Mouse (Mus musculus) lung, embryonic 15.5 days (tissue): ENCODE results near the gene Phldb2. TPM values are rescaled to one million over a fixed set of nuclear protein-coding genes. Genes with fewer than 3 reads are reported as not detected.

Experiments
- ATAC-seq: fragments of 200-750 bp; cut with Nextera tagmentation; 2 replicates; pipeline ENCODE4 v1.8.0; 2017; ENCODE audit warnings: moderate number of reproducible peaks, borderline replicate concordance; ENCODE audit not compliant: low FRiP score, low TSS enrichment; ENCODE audit errors: extremely low read depth
- H3K27ac ChIP-seq: fragments of 300-500 bp; sonication (generic); 2 replicates; pipeline ENCODE4 v1.5.1; 2015; ENCODE audit warnings: moderate library complexity, mild to moderate bottlenecking, inconsistent platforms
- H3K27me3 ChIP-seq: fragments of 300-500 bp; sonication (generic); 2 replicates; pipeline ENCODE4 v1.6.1; 2015; ENCODE audit warnings: inconsistent platforms
- H3K36me3 ChIP-seq: fragments of 300-500 bp; sonication (generic); 2 replicates; pipeline ENCODE4 v1.6.1; 2015; ENCODE audit warnings: inconsistent platforms
- H3K4me1 ChIP-seq: fragments of 300-500 bp; sonication (generic); 2 replicates; pipeline ENCODE4 v1.6.1; 2015; ENCODE audit warnings: inconsistent platforms
- H3K4me2 ChIP-seq: fragments of 300-500 bp; sonication (generic); 2 replicates; pipeline ENCODE4 v1.6.1; 2015; ENCODE audit warnings: inconsistent platforms, mild to moderate bottlenecking, moderate library complexity
- H3K4me3 ChIP-seq: fragments of 300-500 bp; sonication (generic); 2 replicates; pipeline ENCODE4 v1.5.1; 2015; ENCODE audit warnings: mild to moderate bottlenecking, inconsistent platforms
- H3K9ac ChIP-seq: fragments of 300-500 bp; sonication (generic); 2 replicates; pipeline ENCODE4 v1.6.1; 2015; ENCODE audit warnings: inconsistent platforms
- H3K9me3 ChIP-seq: fragments of 300-500 bp; sonication (generic); 2 replicates; pipeline ENCODE4 v1.6.1; 2016; ENCODE audit warnings: inconsistent platforms
- WGBS: fragments of 180-500 bp; shearing (Covaris S2); methylation state at CpG from one replicate; pipeline ENCODE4 v1.1.7; 2015; 5-methylcytosine and 5-hydroxymethylcytosine counted together
- polyA plus RNA-seq: library from polyadenylated mRNA; unstranded; fragments of >200 nt; fragmentation: Nextera tagmentation; extraction: Ambion mirVana; gene quantifications from 2 replicates; pipeline ENCODE4 v1.2.1, GENCODE M21; 2015

Gene Phldb2
- polyA plus RNA-seq, 1 experiment from 2014 or later, result 58.9 TPM

DNA sequence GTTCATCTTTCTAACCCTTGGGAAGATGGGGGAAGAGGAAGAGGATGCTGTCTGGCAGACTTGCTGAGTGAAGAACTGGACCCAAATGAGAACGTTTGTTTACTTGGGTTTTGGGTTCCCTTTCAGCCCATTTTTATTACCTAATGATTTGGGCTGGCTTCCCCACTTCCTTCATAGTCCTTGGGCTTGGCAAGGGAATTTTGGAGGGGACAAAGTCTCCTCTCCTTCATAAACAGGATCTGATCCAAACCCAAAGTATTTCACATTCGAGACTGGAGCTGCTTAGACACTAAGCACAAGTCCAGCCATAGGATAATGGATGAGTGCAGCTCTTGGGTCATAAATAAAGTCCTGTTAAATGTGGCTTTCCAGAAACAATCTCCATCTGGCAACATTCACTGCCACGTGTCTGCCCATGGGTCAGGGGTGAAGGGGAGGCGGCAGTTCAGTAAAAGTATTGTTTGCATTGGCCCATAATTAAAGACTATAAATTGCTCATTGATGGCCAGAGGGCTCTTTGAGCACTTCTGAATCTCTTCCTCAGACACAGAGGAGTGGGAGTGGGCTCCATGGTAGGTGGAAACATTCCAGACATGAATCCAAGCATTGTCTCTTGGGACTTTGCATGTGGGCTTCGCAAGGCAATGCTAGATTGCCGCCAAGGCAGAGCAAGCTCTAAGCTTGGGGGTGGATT, 29.5 kb downstream of the Phldb2 start:
- Histone ChIP-seq H3K27me3 (no peaks in the 10 kb centered on the region), H3K4me3 (no peak overlapping the region), H3K4me1 (peaks cover 63% of the 10 kb centered on the region), H3K9me3 (no peaks in the 10 kb centered on the region), H3K4me2 (no peak overlapping the region), H3K36me3 (no peaks in the 10 kb centered on the region), H3K27ac (no peak overlapping the region), H3K9ac (no peak overlapping the region)
- 43% methylated on average over 6 of the region's 6 CpGs for WGBS
- no peak for ATAC-seq

GRCm38 (mm10) chr16:45922546-45923229, 30.7 kb downstream of the Phldb2 start:
- H3K27ac ChIP-seq, result 0 out of 2 replicates have a peak overlapping the region, but pooled peaks have one; percentile 31
- H3K27me3 ChIP-seq, result no peaks in the 10 kb centered on the region
- no peak; the same call in 1 of the 2 replicates for ATAC-seq
- H3K36me3 ChIP-seq, result no peaks in the 10 kb centered on the region
- no peaks in the 10 kb centered on the region for H3K9me3 ChIP-seq
- WGBS, result 60% methylated on average over 8 of the region's 8 CpGs
- H3K4me1 ChIP-seq, result peaks cover 54% of the 10 kb centered on the region
- H3K9ac ChIP-seq, result no peak overlapping the region
- H3K4me3 ChIP-seq, result no peak overlapping the region
- no peak overlapping the region for H3K4me2 ChIP-seq

GRCm38 (mm10) chr16:45919572-45919971, 33.8 kb downstream of the Phldb2 start:
- no peak for ATAC-seq

GRCm38 (mm10) chr16:45903595-45903994, 49.8 kb downstream of the Phldb2 start:
- WGBS, result 85% methylated on average over 8 of the region's 8 CpGs

More at GRCm38 (mm10) chr16:45919572-45919971, 33.8 kb downstream of the Phldb2 start:
- Histone ChIP-seq H3K9ac (no peak overlapping the region), H3K36me3 (no peaks in the 10 kb centered on the region), H3K4me2 (no peak overlapping the region), H3K4me1 (peaks cover 31% of the 10 kb centered on the region), H3K9me3 (no peaks in the 10 kb centered on the region), H3K4me3 (no peak overlapping the region), H3K27me3 (no peaks in the 10 kb centered on the region), H3K27ac (no peak overlapping the region)
- 52% methylated on average over 8 of the region's 8 CpGs for WGBS

GRCm38 (mm10) chr16:45898459-45898858, 54.9 kb downstream of the Phldb2 start:
- Histone ChIP-seq H3K9ac (no peak overlapping the region), H3K27me3 (no peaks in the 10 kb centered on the region), H3K36me3 (no peaks in the 10 kb centered on the region), H3K27ac (no peak overlapping the region), H3K4me2 (no peak overlapping the region), H3K4me3 (no peak overlapping the region), H3K4me1 (peaks cover 7% of the 10 kb centered on the region), H3K9me3 (no peaks in the 10 kb centered on the region)
- WGBS, result 65% methylated on average over 3 of the region's 3 CpGs
- ATAC-seq, result no peak

More at GRCm38 (mm10) chr16:45903595-45903994, 49.8 kb downstream of the Phldb2 start:
- H3K4me2 ChIP-seq, result no peak overlapping the region
- no peaks in the 10 kb centered on the region for H3K9me3 ChIP-seq
- H3K27ac ChIP-seq, result no peak overlapping the region
- ATAC-seq, result no peak
- no peaks in the 10 kb centered on the region for H3K4me1 ChIP-seq
- no peaks in the 10 kb centered on the region for H3K27me3 ChIP-seq
- H3K9ac ChIP-seq, result no peak overlapping the region
- no peak overlapping the region for H3K4me3 ChIP-seq
- no peaks in the 10 kb centered on the region for H3K36me3 ChIP-seq

GRCm38 (mm10) chr16:45896587-45896986, 56.8 kb downstream of the Phldb2 start:
- H3K27ac ChIP-seq, result no peak overlapping the region
- no peaks in the 10 kb centered on the region for H3K27me3 ChIP-seq
- ATAC-seq, result no peak
- no peak overlapping the region for H3K4me3 ChIP-seq
- H3K9ac ChIP-seq, result no peak overlapping the region
- 56% methylated on average over 2 of the region's 2 CpGs for WGBS
- H3K36me3 ChIP-seq, result no peaks in the 10 kb centered on the region
- no peak overlapping the region for H3K4me2 ChIP-seq
- H3K9me3 ChIP-seq, result no peaks in the 10 kb centered on the region
- peaks cover 13% of the 10 kb centered on the region for H3K4me1 ChIP-seq

GRCm38 (mm10) chr16:45894998-45895397, 58.4 kb downstream of the Phldb2 start:
- H3K4me3 ChIP-seq, result no peak overlapping the region
- ATAC-seq, result no peak
- H3K4me2 ChIP-seq, result no peak overlapping the region
- peaks cover 16% of the 10 kb centered on the region for H3K4me1 ChIP-seq
- H3K27me3 ChIP-seq, result no peaks in the 10 kb centered on the region
- H3K9ac ChIP-seq, result no peak overlapping the region
- no peaks in the 10 kb centered on the region for H3K9me3 ChIP-seq
- H3K27ac ChIP-seq, result no peak overlapping the region
- 76% methylated on average over 5 of the region's 5 CpGs for WGBS
- H3K36me3 ChIP-seq, result no peaks in the 10 kb centered on the region

- Histone ChIP-seq H3K4me3 (no peak overlapping the region), H3K27me3 (no peaks in the 10 kb centered on the region), H3K4me1 (peaks cover 16% of the 10 kb centered on the region), H3K4me2 (no peak overlapping the region), H3K9ac (no peak overlapping the region), H3K27ac (no peak overlapping the region), H3K36me3 (no peaks in the 10 kb centered on the region), H3K9me3 (no peaks in the 10 kb centered on the region)
- ATAC-seq, result no peak
- 80% methylated on average over 2 of the region's 2 CpGs for WGBS
Measured at GRCm38 (mm10) chr16:45893796-45894195, 59.6 kb downstream of the Phldb2 start.

DNA sequence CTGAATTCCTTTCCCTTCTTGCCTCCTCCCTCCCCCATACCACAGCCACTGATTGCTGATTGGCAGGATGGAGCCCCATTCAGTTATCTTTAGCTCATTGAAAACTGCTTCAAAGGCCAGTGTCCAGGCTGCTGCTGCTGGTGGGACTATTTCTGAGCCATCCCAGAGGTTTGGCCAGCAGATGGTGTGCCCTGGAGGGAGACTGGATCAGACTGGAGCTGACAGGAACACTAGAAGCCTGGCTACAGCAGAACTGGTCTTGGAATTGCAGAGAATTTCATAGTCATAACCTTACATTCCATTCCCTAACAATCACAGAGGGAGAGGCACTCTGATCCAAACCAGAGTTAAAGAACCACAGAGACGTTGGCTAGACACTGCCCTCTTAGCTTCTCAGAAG, 60.5 kb downstream of the Phldb2 start:
- peak; percentile 46; the same call in 1 of the 2 replicates for ATAC-seq
- Histone ChIP-seq H3K4me3 (no peak overlapping the region), H3K9me3 (no peaks in the 10 kb centered on the region), H3K27ac (0 out of 2 replicates have a peak overlapping the region, but pooled peaks have one; percentile 2), H3K27me3 (no peaks in the 10 kb centered on the region), H3K36me3 (no peaks in the 10 kb centered on the region), H3K4me2 (no peak overlapping the region), H3K4me1 (peaks cover 16% of the 10 kb centered on the region), H3K9ac (no peak overlapping the region)
- 17% methylated on average over 1 of the region's 1 CpGs for WGBS

DNA sequence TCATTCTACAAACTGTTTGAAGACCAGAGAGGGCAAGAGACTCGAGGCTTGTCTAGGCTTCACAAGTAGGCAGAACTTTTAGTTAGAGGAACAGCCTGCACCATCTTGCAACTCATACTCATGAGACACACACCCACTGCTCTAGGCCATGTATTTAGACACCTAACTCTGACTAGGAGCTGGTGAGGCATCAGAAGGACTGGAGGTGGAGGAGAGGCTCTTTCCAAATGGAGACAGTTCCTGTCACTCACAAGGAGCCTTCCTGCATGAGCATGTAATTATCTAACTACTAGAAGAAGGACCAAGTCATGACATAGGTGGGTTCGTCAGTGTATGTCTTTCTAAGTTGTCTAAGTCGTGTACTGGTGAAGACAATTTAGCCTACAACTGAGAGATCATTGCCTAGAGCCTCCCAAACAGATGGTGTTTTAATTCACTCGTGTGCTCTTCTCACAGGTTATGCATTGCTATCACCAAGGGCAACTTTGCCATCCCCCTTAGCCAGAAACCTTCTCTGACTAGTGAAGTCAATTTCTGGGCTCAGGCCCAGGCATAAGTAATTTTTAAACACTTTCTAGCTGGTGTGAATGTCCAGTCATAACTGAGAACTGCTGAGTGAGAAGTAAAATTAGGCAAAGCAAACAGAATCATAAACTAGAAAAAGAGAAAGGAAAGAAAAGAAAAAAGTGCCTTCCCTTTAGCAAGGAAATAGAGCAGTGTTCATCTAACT, 62.8 kb downstream of the Phldb2 start:
- ATAC-seq, result no peak
- no peak overlapping the region for H3K4me3 ChIP-seq
- no peak overlapping the region for H3K9ac ChIP-seq
- no peaks in the 10 kb centered on the region for H3K9me3 ChIP-seq
- 70% methylated on average over 4 of the region's 4 CpGs for WGBS
- H3K36me3 ChIP-seq, result no peaks in the 10 kb centered on the region
- H3K27me3 ChIP-seq, result no peaks in the 10 kb centered on the region
- no peak overlapping the region for H3K4me2 ChIP-seq
- H3K4me1 ChIP-seq, result peaks cover 16% of the 10 kb centered on the region
- no peak overlapping the region for H3K27ac ChIP-seq

GRCm38 (mm10) chr16:45889636-45890035, 63.8 kb downstream of the Phldb2 start:
- Histone ChIP-seq H3K27me3 (no peaks in the 10 kb centered on the region), H3K9ac (no peak overlapping the region), H3K27ac (no peak overlapping the region), H3K36me3 (no peaks in the 10 kb centered on the region), H3K4me2 (no peak overlapping the region), H3K9me3 (no peaks in the 10 kb centered on the region), H3K4me1 (peaks cover 16% of the 10 kb centered on the region), H3K4me3 (no peak overlapping the region)
- ATAC-seq, result no peak
- WGBS, result 30% methylated on average over 4 of the region's 4 CpGs

DNA sequence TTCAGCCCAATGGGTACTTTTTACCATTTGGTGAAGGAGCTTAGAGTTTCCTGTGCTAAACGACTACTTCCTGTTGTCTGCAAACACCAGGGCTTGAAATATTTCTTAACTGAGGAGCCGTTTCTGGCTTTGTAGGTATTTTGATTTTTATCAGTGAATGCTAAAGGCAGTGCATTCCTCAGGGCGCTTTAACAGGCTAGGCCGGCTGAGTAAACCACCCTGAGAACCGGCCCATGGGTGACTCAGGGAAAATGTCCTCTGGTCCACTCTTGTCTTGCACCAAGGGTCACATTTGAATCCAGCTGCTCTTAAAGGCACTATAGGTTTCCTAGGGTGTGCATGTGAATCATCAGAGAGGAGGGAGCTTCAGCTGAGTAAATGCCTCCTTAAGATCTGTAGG, 66.8 kb downstream of the Phldb2 start:
- WGBS, result 46% methylated on average over 5 of the region's 5 CpGs
- no peak overlapping the region for H3K27ac ChIP-seq
- no peak for ATAC-seq
- H3K4me1 ChIP-seq, result 0 out of 2 replicates have a peak, but pooled peaks cover 3% of the 10 kb centered on the region
- H3K4me3 ChIP-seq, result no peak overlapping the region
- H3K36me3 ChIP-seq, result no peaks in the 10 kb centered on the region
- no peak overlapping the region for H3K4me2 ChIP-seq
- H3K9ac ChIP-seq, result no peak overlapping the region
- H3K9me3 ChIP-seq, result no peaks in the 10 kb centered on the region
- H3K27me3 ChIP-seq, result no peaks in the 10 kb centered on the region
